Mouse (Mus musculus): ENCODE measurements at regions not wholly inside any gene's neighbourhood (a gene's known extent, or its start where the extent isn't known, plus 50 kb on each side); places are given as distances from the start of the nearest gene placed in this dataset.
A peak's percentile ranks its signal among the peaks of the same experiment; 100 is the strongest.

GRCm38 (mm10) chr15:67474325-67474724 is 973.6 kb upstream of the Lrrc6 start:
- no peak for DNase-seq
- intact Hi-C loops (cut with DNase I): no loop called here

- no peak for DNase-seq
- intact Hi-C loops (cut with DNase I): no loop called here
These were observed 972.3 kb upstream of the Lrrc6 start for GRCm38 (mm10) chr15:67472979-67473378.

DNA sequence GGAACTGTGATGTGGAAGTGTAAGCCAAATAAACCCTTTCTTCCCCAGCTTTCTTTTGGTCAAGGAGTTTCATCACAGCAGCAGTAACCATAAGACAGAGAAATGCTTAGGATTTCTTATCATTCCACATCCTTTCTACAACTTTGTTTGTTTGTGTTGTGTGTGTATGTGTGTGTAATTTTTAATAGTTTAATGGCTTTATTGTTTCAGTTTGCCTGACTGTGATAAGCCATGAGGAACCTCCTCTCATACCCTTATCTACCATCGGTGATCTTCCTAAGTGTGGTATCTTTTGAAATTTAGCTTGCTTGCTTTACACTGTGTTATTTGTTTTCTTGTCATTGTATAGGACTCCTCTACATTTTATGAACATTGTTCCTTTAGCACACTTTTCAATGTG is 970.6 kb upstream of the Lrrc6 start:
- DNase-seq: no peak
- intact Hi-C loops (cut with DNase I): no loop called here

DNA sequence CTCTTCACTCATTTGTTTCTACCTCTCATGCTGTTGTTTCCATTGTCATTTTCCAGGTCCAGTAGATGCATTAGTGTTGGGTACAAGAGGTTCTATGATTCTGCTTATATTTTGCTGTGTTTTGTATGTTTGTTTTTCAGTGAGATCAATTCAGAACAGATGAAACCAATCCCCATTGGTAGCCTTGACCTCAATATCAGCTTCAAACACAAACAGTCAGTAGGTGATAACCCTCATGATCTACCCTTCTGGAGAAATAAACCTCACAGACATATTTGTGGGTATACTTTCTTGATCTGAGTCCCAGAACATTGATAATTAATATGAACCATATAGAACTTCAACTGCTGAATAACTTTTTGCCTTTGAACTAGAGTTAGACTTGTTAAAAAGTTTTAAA is 969.3 kb upstream of the Lrrc6 start:
- intact Hi-C loops (cut with DNase I): no loop called here
- no peak for DNase-seq

DNA sequence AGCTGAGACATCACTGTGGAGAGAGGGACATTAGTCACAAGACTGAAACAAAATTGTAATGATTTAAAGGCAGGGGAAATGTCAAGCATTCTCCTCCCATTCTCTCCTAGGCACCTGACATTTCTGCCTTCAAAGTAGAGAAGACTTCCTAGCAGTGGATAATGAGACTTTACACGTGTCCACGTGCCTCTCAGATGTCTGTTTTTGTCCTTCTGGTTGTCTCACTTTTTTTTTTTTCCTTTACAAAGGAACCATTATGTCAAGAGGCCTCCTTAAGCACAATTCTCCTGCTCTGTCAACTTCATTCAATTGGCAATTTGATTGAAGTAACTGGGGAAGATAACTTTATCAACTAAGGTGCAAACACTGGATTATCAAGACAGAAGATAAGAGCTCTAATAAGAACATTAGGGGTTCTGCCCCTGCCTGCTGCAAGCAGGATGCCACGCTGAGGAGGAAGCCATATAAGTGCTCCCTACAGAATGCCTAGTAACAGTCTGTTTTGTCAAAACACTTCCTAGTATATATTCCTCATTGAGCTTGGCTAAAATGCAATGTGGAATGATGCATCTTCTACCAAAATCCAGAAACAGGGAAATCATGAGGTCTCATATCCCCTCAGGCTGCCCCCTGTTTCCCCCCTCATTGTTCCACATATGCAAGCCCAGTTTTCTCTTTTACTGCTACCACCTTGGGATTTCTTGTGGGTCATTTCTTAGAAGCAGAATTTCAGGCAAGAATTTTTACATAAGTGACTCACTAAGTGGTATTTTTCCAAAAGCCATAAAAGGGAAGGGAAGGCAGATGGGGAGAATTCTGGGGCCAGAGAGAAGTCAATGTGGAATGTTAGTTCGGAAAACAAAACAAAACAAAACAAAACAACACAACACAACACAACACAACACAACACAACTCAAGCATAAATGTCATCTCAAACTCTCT is 967.0 kb upstream of the Lrrc6 start:
- DNase-seq: no peak
- intact Hi-C loops (cut with DNase I): no loop called here

DNA sequence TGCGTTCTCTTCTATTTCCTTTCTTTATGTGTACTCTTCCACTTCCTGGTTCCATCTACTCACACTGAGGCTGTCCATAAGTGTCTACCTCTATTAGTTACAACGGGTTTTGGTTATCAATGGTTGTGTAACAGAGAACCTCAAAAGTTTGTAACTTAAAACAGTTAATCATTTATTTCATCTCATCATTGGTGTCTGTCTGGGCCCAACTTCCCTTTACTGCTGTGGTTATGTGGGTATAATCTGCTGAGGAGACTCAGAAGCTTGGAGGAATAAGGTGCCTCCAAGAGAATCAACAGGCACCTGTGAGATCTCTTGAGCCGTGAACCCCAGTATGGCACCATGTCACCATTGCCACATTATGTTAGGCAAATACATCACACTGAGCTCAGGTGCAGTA is 962.2 kb upstream of the Lrrc6 start:
- intact Hi-C loops (cut with DNase I): no loop called here
- DNase-seq: no peak

DNA sequence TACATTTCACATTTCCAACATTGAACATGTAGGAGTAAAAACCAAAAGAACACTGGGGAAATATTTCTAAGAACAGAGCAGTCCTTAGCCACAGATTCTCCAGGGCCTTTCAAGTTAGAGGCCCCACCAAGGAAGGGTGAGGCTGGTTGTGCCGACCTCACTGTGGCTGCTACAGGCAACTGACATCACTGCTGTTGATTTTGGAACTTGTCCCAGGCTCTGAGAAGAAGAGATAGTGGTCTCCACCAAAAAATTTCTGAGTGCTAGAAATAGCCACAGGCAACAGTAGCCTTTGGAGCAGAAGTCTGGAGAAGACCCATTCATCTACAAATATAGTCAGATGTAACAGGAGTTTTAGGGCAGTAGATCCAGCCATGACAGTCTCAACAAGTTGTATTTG is 959.7 kb upstream of the Lrrc6 start:
- DNase-seq: no peak
- intact Hi-C loops (cut with DNase I): no loop called here

DNA sequence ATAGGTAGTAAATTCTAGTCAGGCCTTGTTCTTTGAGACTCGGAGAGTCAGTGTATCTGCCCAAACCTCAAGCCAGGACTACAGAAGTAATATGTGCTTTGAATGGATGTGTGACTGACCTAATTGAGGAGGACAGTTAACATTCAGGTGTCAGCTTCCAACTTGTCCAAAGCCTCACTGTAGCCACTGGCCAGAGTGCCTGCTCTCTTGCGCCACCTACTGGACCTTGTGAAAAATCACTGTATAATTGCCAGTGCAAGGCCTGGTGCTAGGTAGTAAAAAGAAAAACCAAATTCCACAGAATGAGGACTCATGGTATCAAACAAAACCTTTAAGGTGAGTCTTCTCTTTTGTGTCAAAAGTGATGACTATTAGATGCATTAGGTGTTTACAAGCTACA is 933.6 kb upstream of the Lrrc6 start:
- DNase-seq: peak; percentile 59
- intact Hi-C loops (cut with DNase I): loop anchor here (5.0 kb wide), 1 partner anchor 262 kb away; no protein-coding TSS in a partner anchor

DNA sequence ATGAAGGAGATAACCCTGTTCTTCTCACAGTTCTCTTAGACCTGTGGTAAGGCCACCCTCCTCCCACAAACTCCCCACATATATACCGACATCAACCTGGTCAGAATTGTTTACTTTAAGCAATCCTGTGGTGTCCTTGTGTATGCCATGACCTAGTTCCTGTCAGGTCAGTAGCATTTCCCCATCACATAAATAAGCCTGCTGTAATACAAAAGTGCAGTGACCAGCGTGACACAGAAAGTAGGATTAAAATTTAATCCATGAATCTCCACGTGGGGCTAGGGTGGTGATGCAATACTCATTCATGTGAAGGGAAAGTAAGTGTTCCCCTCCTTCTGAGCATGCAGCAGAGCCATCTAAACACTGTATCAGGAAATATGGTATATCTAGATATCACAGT is 923.2 kb upstream of the Lrrc6 start:
- intact Hi-C loops (cut with DNase I): no loop called here
- no peak for DNase-seq

- DNase-seq: no peak
- intact Hi-C loops (cut with DNase I): no loop called here
These were observed 921.7 kb upstream of the Lrrc6 start for GRCm38 (mm10) chr15:67422277-67422953.

DNA sequence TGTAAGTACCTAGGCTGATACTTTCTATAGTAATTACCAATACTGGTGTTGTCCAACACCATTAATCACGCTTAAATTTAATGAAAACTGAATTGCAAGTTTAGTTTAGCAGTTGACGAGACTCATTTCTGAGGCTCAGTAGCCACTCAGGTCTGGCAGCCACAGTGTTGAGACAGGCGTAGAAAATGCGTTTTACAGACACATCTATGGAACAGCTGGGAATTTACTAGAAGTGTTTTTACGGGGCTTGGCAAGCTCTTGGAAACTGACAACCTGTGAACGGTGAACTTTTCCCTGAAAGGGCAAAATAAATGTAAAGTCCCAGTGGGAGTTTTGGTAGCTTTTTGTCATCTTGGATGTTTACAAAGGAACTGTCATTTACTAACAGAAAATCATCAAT is 920.1 kb upstream of the Lrrc6 start:
- no peak for DNase-seq
- intact Hi-C loops (cut with DNase I): no loop called here

DNA sequence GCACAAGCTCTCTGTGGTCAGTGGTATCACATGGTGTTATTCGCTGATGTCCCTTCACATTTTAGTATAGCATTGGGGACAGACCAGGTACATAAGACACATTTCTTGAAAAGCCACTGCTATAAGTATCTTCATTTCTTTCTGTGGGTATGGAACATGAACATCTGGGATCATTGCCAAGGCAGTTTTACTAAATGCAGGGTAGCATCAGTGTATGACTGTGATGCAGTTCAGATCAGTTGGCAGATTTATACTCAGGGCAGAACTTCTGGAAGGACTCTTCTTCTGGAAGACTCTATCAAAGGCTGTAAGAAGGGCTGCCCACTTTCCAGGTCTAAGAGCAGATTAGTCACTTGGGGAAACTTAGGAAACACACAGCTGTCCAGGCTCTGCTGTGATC is 919.0 kb upstream of the Lrrc6 start:
- intact Hi-C loops (cut with DNase I): no loop called here
- DNase-seq: no peak

DNA sequence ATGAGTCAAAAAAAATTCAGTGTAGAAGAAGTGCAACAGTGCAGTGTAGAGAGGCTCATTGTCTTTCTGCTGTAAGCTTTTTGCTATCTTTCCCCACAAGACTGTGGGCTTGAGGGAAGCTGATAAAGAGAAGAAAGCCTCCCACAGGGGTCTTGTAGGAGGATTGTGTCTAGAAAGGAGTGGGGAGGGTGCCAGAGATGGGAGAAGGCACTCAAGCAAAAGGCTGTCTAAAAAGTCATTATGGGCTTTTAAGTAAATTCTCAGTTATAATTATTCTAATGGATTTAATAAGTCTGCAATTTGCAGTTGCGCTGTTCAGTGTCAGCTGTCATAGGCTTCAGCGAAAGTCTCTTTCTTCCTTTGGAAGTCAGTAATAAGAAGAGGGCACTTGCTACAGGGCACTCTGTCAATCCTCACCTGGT is 917.0 kb upstream of the Lrrc6 start:
- intact Hi-C loops (cut with DNase I): no loop called here
- no peak for DNase-seq

DNA sequence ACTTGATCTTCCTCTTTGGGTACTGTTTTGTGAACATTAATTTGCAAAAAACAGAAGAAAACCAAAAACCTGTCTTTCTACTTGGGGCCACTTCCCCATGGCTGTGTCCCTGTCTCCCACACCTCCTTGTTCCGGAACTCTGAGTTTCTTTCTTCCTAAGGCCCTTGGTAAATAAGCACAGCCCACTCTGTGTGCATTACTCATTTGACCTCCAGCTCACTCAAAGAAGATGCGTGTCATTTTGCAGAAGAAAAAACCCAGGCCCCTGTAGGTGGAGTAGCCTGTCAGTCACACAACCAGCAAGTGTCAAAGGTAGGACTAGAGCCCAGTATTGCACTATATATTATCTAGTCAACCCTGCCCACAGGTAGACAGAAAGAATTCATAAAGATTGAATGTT is 915.1 kb upstream of the Lrrc6 start:
- DNase-seq: no peak
- intact Hi-C loops (cut with DNase I): no loop called here

DNA sequence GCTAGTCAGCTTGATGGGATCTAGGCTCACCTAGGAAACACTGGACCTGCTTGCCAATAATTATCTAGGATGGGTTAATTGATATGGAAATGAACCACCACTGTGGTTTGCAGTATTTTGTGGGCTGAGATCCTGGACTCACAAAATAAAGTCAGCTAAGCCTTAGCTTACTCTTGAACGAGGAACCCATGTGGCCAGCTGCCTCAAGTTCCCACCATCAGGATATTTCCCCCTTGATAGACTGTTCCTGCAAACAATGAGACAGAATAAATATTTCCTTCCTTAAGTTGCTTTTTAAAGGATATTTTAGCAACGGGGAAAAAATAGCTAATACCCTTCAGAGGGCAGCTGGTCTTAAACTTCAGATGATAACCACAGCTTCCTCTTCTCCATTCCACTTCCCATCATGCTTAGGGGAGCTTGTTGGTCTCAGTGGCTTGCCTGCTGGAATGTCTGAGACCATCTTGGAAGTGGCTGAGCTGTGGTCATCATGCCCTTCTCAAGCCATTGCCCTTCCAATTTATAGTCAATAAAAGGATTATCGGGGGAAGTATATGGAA is 913.7 kb upstream of the Lrrc6 start:
- intact Hi-C loops (cut with DNase I): no loop called here

GRCm38 (mm10) chr15:67413581-67413980 is 912.9 kb upstream of the Lrrc6 start:
- DNase-seq: no peak
- intact Hi-C loops (cut with DNase I): no loop called here

More for the DNA sequence above, 913.7 kb upstream of the Lrrc6 start:
- no peak for DNase-seq

DNA sequence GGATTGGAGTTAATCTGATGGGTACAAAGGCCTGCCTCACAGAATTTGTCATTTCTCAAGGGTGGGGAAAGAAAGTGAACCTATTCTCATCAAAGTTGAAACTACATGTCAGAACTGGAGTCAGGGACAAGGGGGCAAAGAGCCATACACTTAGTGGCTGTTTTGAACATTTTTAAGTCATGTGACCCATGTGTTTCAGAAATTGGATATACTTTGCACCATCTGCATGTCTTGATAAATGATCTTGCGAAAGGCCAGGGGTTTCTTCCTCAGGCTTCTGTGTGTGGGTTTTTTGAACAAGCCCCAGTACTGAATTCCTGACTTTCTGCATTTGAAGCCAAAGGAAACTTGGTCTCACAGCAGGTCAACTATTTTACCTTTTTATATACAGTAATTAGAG is 911.7 kb upstream of the Lrrc6 start:
- no peak for DNase-seq
- intact Hi-C loops (cut with DNase I): no loop called here

GRCm38 (mm10) chr15:67411657-67412056 is 910.9 kb upstream of the Lrrc6 start:
- intact Hi-C loops (cut with DNase I): no loop called here
- DNase-seq: no peak

DNA sequence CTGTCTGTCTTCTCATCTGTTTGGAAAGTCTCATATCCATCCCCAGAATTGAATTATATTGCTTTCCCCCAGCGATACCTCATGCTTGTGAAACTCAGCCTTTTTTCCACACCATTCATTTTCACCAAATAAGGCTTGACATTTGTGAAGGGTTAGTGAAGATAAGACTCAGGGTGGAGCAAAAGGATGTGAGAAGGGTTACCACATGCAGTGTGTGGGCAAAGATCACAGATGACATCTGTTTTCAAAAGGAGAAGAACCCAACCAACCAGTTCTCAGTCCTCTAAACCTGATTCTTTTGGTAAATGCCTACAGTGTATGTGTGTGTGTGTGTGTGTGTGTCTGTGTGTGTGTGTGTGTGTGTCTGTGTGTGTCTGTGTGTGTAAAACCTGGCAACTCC is 909.3 kb upstream of the Lrrc6 start:
- intact Hi-C loops (cut with DNase I): no loop called here
- DNase-seq: no peak

DNA sequence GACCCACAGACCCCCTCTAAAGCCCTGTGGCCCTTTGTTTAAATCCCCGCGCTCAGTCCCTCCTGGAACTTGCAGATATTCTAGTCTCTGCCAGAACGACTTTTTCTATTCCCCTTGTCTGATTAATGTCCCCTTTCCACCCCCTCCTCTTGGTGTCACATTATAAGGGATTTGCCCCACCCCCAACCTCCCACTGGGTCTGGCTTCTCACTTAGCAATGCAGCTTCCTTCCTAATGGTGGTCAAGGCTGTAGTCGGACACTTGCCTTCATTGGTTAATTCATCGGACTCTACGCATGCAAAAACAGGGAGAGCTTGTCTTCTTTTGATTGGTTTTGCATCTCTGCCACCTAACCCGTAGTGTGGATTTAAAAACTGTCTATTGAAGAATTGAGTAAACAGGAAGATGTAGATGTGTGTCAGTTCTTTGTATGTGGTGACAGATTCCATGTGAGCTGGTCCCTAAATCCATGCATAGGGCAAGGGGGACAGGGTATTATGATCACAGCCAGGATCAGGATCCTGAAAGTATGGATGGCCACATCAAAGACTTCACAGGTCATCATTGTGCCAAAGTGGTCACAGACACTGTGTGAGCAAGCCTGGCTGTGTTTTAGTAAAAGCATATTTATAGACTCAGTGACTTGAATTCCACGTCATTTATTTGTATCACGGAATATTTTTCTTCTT is 908.3 kb upstream of the Lrrc6 start:
- no peak for DNase-seq
- intact Hi-C loops (cut with DNase I): no loop called here

GRCm38 (mm10) chr15:67407244-67407643 is 906.5 kb upstream of the Lrrc6 start:
- DNase-seq: no peak
- intact Hi-C loops (cut with DNase I): no loop called here
